Mouse (Mus musculus) heart, adult 2 months (tissue): ENCODE measurements around the gene Klrb1b.

Experiments used
- CTCF ChIP-seq: fragments of 200-600 bp; IDR thresholded peaks from 2 replicates; pipeline ENCODE4 v1.8.1; 2022; ENCODE audit warnings: antibody characterized with exemption, mild to moderate bottlenecking, moderate library complexity
- EP300 ChIP-seq: fragments of 200-500 bp; IDR thresholded peaks from 2 replicates; pipeline ENCODE4 v1.6.1; 2011; ENCODE audit warnings: low read depth, low read length, control low read depth; ENCODE audit not compliant: insufficient read depth

GRCm38 (mm10) chr6:128845998-128846542 lies 19.9 kb upstream of the Klrb1b start:
- TF ChIP-seq CTCF (no peak), EP300 (no peak)
